Mouse (Mus musculus) gastrocnemius, postnatal 14 days (tissue): ENCODE measurements around the gene Phka1. TPM values are rescaled to one million over a fixed set of nuclear protein-coding genes. Genes with fewer than 3 reads are reported as not detected.

Experiments
- DNase-seq: peaks from one replicate; pipeline ENCODE4 v3.0.0; 2021; ENCODE audit warnings: mixed read lengths
- intact Hi-C: fragments of 180-260 bp; cut with DNase I; formaldehyde crosslinking; loops from one replicate; pipeline ENCODE4 v1.15.1; 2025; ENCODE audit warnings: low total_unique reads
- total RNA-seq, 2 experiments: library from RNA; stranded (reverse); gene quantifications; 2 replicates each; pipeline ENCODE4 v1.2.3; 2021

Phka1 gene
- total RNA-seq, 2 experiments from 2014 or later = 172 to 226 TPM

- no peak for DNase-seq
- intact Hi-C loops = loop anchor here (5.0 kb wide), 1 partner anchor 262 kb away; no protein-coding TSS in a partner anchor
Measured at GRCm38 (mm10) chrX:102478965-102479364, 165.1 kb downstream of the Phka1 start.

- intact Hi-C loops = loop anchor here (5.0 kb wide), 1 partner anchor 261 kb away; no protein-coding TSS in a partner anchor
- DNase-seq = no peak
Measured at GRCm38 (mm10) chrX:102478481-102478880, 165.6 kb downstream of the Phka1 start.

- intact Hi-C loops = loop anchor here (5.0 kb wide), 1 partner anchor 259 kb away; no protein-coding TSS in a partner anchor
Measured at GRCm38 (mm10) chrX:102476784-102477183, 167.3 kb downstream of the Phka1 start.

GRCm38 (mm10) chrX:102475555-102475954 lies 168.5 kb downstream of the Phka1 start:
- no peak for DNase-seq
- intact Hi-C loops = loop anchor here (5.0 kb wide), 1 partner anchor 258 kb away; no protein-coding TSS in a partner anchor

More at GRCm38 (mm10) chrX:102476784-102477183, 167.3 kb downstream of the Phka1 start:
- DNase-seq = peak; percentile 60

Other genes with a start within 250 kb of the Phka1 start
- 1 to 10 TPM; 2.9 to 3.9 TPM for gene Hdac8, start 138.9 kb downstream of the Phka1 start, total RNA-seq
- not detected for gene Gm3880, start 42.7 kb upstream of the Phka1 start, total RNA-seq
- gene Gm9112, start 63.4 kb upstream of the Phka1 start, total RNA-seq = not detected
- gene Dmrtc1b, start 63.6 kb upstream of the Phka1 start, total RNA-seq = not detected
- not detected for gene Dmrtc1c1, start 158.7 kb upstream of the Phka1 start, total RNA-seq
- not detected for gene Dmrtc1c2, start 210.4 kb upstream of the Phka1 start, total RNA-seq
- not detected for gene 1700031F05Rik, start 223.7 kb upstream of the Phka1 start, total RNA-seq